Mouse (Mus musculus) T-helper 2 cell (primary cell): Measurements from ENCODE around the gene Lrrfip2.

Source experiments
- in situ Hi-C: fragments of 300-600 bp; cut with MboI, MseI; formaldehyde crosslinking; loops from one replicate; pipeline ENCODE4 v1.15.1; 2025; ENCODE audit warnings: high pct_unique_total_duplicates

Gene Lrrfip2

DNA sequence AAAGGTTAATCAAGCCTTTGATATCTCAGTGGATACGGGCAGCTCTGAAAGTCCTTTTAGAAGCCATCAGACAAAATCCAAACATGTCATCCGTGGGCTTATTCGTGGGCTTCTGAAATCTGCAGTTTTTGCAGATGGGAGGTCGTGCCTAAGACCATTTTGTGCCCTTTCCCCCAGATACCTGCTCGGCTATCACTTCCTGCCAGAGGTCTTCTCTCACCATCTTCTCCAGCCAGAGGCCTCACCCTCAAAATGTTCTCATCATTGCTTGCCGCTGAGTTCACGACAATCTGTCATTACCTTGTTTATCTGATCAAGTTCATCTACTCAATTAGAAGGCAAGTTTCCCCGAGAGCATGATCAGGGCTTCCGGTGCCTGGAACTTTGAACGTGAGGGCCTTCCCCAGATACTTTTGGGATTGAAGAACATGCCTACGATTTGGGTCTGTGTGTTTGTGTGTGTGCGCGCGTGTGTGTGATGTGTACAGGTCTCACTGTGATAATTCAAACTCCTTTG, at the start of gene Lrrfip2:
Lrrfip2 (plus strand) TSS at position 467 of the 517 bp plus-strand sequence.
- in situ Hi-C loops, result no loop called here

DNA sequence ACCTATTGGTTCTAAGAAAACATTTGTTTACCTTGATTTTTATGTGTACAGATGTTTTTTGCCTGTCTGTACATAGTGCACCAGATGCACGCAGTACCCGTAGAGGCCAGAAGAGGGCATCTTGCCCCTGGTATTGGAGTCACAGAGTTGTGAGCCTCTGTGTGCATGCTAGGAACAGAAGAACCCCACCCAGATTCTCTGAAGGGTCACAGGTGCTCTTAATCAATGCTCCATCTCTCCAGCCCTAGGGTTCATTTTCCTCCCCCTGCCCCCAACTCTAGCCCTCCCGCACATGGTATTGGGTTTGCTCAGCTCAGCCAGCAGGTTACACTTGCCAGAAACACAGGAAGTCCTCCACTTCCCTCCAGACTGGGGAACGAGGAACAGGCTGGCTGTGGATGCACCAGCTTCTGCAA, 46.8 kb upstream of the Lrrfip2 start:
- in situ Hi-C loops, result no loop called here

DNA sequence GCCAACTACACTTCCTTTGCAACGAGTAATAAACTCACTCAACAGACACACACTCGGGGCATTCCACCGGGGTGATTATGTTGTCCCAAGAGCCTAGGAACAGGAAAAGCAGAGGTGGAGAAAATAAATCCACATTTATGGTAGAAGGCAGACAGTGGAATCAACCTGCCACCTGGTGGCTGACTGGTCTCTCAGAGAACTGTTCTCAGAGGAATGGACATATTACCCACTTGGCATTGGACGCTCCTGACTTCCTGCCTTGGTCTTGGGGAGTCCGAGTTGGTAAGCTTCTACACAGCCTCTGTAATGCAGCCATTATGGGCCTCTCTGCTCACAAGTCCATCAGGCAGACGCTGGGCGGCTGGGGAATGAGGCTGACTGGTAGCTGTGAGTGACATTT, 45.2 kb upstream of the Lrrfip2 start:
- in situ Hi-C loops, result no loop called here

DNA sequence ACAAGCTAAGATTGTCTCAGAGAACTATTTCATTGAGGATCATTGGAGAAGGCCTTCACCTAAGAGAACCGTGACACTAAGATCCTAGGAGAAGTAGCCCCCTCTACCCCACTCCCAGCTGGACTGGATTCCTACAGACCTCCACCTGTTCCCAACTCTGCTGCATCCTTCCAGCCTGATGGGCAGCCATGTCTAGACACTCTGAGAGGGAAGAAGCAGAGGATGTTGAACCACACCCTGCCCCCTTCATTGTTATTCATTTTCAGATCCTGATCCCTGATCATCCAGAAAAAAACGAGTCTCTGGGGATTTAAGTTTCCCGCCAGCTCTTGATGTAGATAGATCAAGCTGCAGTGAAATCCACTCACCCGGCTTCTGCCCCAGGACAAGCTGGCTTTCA, 44.4 kb upstream of the Lrrfip2 start:
- in situ Hi-C loops, result no loop called here

DNA sequence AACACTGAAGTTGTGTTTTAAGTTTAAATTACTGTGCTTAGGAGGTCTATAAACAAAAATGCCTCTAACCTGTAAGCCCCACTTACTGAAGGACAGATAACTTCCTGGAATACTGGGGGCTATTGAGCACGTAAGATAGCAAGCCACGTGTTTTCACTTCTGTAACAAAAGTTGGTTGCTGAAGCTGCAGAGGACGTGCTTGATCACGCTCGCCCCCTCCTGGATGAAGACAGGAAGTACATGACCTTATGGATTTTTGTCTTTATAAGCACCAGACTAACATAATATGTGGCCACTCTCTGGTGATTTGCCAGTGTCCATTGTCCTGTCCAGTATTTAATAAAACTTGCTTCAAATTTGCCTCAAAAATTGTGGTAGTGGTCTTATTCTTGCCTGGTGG, 39.6 kb upstream of the Lrrfip2 start:
- in situ Hi-C loops, result no loop called here

GRCm38 (mm10) chr9:111080801-111081200, 36.6 kb upstream of the Lrrfip2 start:
- in situ Hi-C loops, result no loop called here

DNA sequence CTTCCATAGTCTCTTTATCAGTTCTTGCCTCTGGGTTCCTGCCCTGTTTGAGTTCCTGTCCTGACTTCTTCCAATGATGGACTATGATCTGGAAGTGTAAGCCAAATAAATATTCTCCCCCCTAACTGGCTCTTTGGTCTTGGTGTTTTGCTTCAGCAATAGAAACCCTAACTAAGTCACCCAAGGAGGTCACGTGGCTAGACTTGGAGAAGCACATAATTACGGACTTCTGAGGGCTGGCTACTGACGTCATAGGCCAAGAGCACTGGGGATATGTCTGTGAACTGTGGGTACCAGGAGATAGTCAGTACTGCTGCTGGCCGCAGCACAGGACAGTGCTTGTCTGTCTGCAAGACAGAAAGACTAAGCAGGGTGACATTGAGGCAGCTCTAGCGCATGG, 35.6 kb upstream of the Lrrfip2 start:
- in situ Hi-C loops, result no loop called here

DNA sequence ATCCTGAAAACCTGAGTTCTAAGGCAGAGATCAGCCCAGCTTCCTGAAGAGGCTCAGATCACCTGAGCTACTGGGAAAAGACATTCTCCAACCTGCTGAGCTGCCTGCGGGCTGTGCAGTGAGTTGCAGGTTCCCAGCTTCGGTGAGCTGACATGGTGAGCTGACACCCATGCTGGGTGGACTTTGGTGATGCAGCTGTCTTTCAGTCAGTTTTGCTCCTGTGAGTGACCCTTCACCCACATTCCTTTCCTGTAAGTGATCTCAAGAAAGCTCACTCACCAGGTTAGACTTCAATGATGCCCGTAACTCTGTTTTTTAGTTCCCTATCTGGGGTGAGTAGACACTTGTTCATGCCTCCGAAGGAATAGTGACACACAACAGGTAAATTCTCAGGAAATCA, 32.1 kb upstream of the Lrrfip2 start:
- in situ Hi-C loops, result no loop called here

DNA sequence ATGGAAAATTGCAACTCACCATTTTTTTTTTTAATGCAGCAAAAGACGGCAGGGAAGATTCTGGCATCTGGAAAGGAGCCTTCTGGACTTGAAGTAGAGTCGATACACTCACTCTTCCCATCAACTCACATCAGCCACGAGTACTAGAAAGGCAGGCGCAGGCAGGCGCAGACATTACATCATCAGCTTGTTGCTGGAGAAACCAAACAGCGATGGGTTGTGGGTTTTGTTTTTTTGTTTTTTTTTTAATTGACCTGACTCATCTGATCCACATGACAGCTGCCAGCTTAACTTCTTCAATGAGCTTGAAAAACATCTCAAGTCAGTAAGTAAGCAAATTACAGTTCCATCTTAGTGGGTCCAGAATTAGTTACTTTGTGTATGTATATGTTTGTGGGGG, 31.3 kb upstream of the Lrrfip2 start:
- in situ Hi-C loops, result no loop called here

GRCm38 (mm10) chr9:111086995-111087606, 30.3 kb upstream of the Lrrfip2 start:
- in situ Hi-C loops, result no loop called here

GRCm38 (mm10) chr9:111087960-111088359, 29.4 kb upstream of the Lrrfip2 start:
- in situ Hi-C loops, result no loop called here

- in situ Hi-C loops, result no loop called here
Measured at GRCm38 (mm10) chr9:111088886-111089285, 28.5 kb upstream of the Lrrfip2 start.

- in situ Hi-C loops, result no loop called here
Measured at GRCm38 (mm10) chr9:111092657-111093056, 24.7 kb upstream of the Lrrfip2 start.

GRCm38 (mm10) chr9:111093094-111093493, 24.3 kb upstream of the Lrrfip2 start:
- in situ Hi-C loops, result no loop called here

- in situ Hi-C loops, result no loop called here
Measured at GRCm38 (mm10) chr9:111094626-111095025, 22.8 kb upstream of the Lrrfip2 start.

- in situ Hi-C loops, result no loop called here
Measured at GRCm38 (mm10) chr9:111095710-111096109, 21.7 kb upstream of the Lrrfip2 start.

DNA sequence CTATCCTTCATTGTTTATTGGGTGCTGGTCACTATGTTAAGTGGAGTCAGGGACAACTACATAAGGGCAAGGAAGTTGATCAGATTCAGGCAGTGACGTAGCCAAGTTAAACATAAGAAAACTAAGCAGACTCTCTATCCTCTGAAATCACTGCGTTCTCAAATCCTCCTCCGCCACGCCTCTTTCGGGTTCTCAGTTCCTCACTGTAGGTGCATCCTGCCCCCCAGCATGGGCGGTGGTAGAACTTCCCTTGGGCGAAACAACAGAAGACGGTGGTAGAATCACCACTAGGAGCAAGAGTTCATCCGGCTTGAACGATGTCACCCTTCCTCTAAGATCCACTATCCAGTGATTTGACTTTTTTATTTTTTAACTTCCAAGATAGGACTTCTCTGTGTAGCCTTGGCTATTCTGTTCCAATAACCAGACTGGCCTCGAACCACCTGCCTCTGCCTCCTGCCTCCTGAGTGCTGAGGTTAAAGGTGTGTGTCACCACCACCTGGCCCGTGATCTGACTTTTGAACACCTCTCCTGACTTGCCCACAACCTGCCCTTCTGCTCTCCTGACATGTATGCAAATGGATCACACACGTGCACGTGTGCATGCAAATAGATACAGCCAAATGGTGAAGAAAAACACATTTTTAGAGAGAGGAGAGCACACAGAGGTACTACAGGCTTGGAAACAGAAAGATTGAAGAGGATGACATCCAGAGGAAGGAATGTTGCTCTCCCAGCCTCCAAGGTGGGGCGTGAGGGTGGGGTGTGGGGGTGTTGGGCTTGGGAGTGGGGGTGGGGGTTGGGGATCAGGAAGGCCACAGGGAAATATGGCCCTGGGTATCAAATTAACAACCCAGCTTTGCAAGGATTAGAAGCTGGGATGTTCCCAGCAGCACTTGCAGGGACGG, 20.7 kb upstream of the Lrrfip2 start:
- in situ Hi-C loops, result no loop called here

GRCm38 (mm10) chr9:111097543-111097942, 19.8 kb upstream of the Lrrfip2 start:
- in situ Hi-C loops, result no loop called here

DNA sequence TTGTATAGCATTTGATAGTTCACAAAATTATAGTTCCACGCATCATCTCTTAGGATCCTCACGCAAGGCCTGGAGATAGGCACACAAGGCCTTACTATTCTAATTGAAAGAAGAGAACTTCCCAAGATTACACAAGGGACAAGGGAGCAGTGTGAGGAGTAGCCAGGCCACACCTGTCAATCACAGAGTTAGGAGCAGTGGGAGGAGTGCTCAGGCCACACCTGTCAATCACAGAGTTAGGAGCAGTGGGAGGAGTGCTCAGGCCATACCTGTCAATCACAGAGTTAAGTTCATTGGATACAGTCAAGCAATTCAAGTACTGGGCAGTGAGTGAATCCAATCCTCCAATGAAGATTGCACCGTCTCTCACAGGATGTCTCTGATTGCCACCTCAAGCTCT, 17.0 kb upstream of the Lrrfip2 start:
- in situ Hi-C loops, result no loop called here

- in situ Hi-C loops, result no loop called here
Measured at GRCm38 (mm10) chr9:111103293-111103692, 14.1 kb upstream of the Lrrfip2 start.

DNA sequence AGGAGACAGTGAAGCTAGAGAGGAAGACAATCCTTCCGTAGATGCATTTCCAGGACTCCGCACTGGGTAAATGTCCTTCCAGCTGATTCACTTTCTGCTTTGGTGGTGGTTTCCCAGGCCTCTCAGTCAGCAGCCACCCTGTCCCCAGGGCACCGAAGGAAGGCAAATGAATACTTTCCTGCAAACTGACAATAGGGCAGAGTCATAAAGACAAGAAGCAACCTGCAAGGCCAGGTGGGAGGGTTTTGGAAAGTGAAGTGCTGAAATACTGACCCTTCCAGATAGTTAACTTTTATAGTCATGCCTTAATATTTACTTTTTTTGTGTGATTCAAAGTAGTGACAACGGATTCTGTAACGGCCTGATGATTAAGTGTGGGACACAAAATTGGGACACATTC, 13.5 kb upstream of the Lrrfip2 start:
- in situ Hi-C loops, result no loop called here

- in situ Hi-C loops, result no loop called here
Measured at GRCm38 (mm10) chr9:111107863-111108262, 9.5 kb upstream of the Lrrfip2 start.

- in situ Hi-C loops, result no loop called here
Measured at GRCm38 (mm10) chr9:111117794-111118251, 431 bp downstream of the Lrrfip2 start.
